Mouse (Mus musculus) stomach, embryonic 14.5 days (tissue): ENCODE results near the gene Prdm16. TPM values are rescaled to one million over a fixed set of nuclear protein-coding genes. Genes with fewer than 3 reads are reported as not detected.

Experiments
- ATAC-seq: fragments of 200-750 bp; cut with Nextera tagmentation; 2 replicates; pipeline ENCODE4 v1.8.0; 2017; ENCODE audit warnings: low read depth, moderate TSS enrichment; ENCODE audit not compliant: insufficient number of reproducible peaks, insufficient read depth, low FRiP score
- H3K27ac ChIP-seq: fragments of 300-500 bp; sonication (generic); 2 replicates; pipeline ENCODE4 v1.5.1; 2014; ENCODE audit warnings: mild to moderate bottlenecking, low read length, moderate library complexity, mixed read lengths
- H3K27me3 ChIP-seq: fragments of 300-500 bp; sonication (generic); 2 replicates; pipeline ENCODE4 v1.6.1; 2014; ENCODE audit warnings: low read length, control low read depth, mixed read lengths; ENCODE audit not compliant: control insufficient read depth, insufficient read depth
- H3K36me3 ChIP-seq: fragments of 300-500 bp; sonication (generic); 2 replicates; pipeline ENCODE4 v1.6.1; 2014; ENCODE audit warnings: mild to moderate bottlenecking, control low read depth, low read length, moderate library complexity, mixed read lengths; ENCODE audit not compliant: control insufficient read depth, insufficient read depth
- H3K4me1 ChIP-seq: fragments of 300-500 bp; sonication (generic); 2 replicates; pipeline ENCODE4 v1.6.1; 2014; ENCODE audit warnings: low read length, control low read depth, mixed read lengths; ENCODE audit not compliant: control insufficient read depth, insufficient read depth
- H3K4me2 ChIP-seq: fragments of 300-500 bp; sonication (generic); replicated peaks from 2 replicates; pipeline ENCODE4 v1.6.1; 2014; ENCODE audit warnings: low read depth, low read length, control low read depth
- H3K4me3 ChIP-seq: fragments of 300-500 bp; sonication (generic); 2 replicates; pipeline ENCODE4 v1.5.1; 2014; ENCODE audit warnings: low read depth, low read length, control low read depth
- H3K9ac ChIP-seq: fragments of 300-500 bp; sonication (generic); replicated peaks from 2 replicates; pipeline ENCODE4 v1.6.1; 2014; ENCODE audit warnings: low read depth, mild to moderate bottlenecking, control low read depth, low read length, moderate library complexity, mixed read lengths
- H3K9me3 ChIP-seq: fragments of 300-500 bp; sonication (generic); 2 replicates; pipeline ENCODE4 v1.6.1; 2016; ENCODE audit warnings: low read depth, low read length, control low read depth; ENCODE audit not compliant: control insufficient read depth
- WGBS: fragments of 180-500 bp; shearing (Covaris S2); extraction: QIAGEN DNeasy Blood & Tissue Kit; methylation state at CpG from one replicate; pipeline ENCODE4 v1.1.7; 2014; 5-methylcytosine and 5-hydroxymethylcytosine counted together
- polyA plus RNA-seq: library from polyadenylated mRNA; unstranded; fragments of >200 nt; fragmentation: Nextera tagmentation; extraction: Ambion mirVana; gene quantifications from 2 replicates; pipeline ENCODE4 v1.2.1, GENCODE M21; 2014

Prdm16 gene
- polyA plus RNA-seq, 1 experiment from 2014 or later = 18.4 TPM

GRCm38 (mm10) chr4:154642496-154642895 is 5.8 kb upstream of the Prdm16 start:
- WGBS = 7% methylated on average over 6 of the region's 6 CpGs

GRCm38 (mm10) chr4:154641296-154642110 is 4.8 kb upstream of the Prdm16 start:
- H3K36me3 ChIP-seq = no peaks in the 10 kb centered on the region
- 7% methylated on average over 32 of the region's 32 CpGs for WGBS
- H3K4me1 ChIP-seq = 0 out of 2 replicates have a peak, but pooled peaks cover 2% of the 10 kb centered on the region
- H3K4me2 ChIP-seq = no peak overlapping the region
- ATAC-seq = no peak
- H3K9ac ChIP-seq = no peak overlapping the region
- 0 out of 2 replicates have a peak overlapping the region, but pooled peaks have one; percentile 5 for H3K4me3 ChIP-seq
- no peak overlapping the region for H3K27ac ChIP-seq
- H3K9me3 ChIP-seq = 0 out of 2 replicates have a peak, but pooled peaks cover 3% of the 10 kb centered on the region
- H3K27me3 ChIP-seq = peaks cover 40% of the 10 kb centered on the region

More at GRCm38 (mm10) chr4:154642496-154642895, 5.8 kb upstream of the Prdm16 start:
- H3K4me3 ChIP-seq = no peak overlapping the region
- 0 out of 2 replicates have a peak, but pooled peaks cover 2% of the 10 kb centered on the region for H3K4me1 ChIP-seq
- peaks cover 40% of the 10 kb centered on the region for H3K27me3 ChIP-seq
- ATAC-seq = no peak
- no peak overlapping the region for H3K4me2 ChIP-seq
- H3K9ac ChIP-seq = no peak overlapping the region
- H3K27ac ChIP-seq = no peak overlapping the region
- no peaks in the 10 kb centered on the region for H3K36me3 ChIP-seq
- H3K9me3 ChIP-seq = peaks cover 11% of the 10 kb centered on the region; the same call in 1 of the 2 replicates

- no peak overlapping the region for H3K27ac ChIP-seq
- ATAC-seq = no peak
- WGBS = 12% methylated on average over 20 of the region's 20 CpGs
- H3K4me1 ChIP-seq = 0 out of 2 replicates have a peak, but pooled peaks cover 2% of the 10 kb centered on the region
- no peaks in the 10 kb centered on the region for H3K36me3 ChIP-seq
- H3K27me3 ChIP-seq = peaks cover 40% of the 10 kb centered on the region
- H3K4me3 ChIP-seq = no peak overlapping the region
- H3K4me2 ChIP-seq = no peak overlapping the region
- 0 out of 2 replicates have a peak, but pooled peaks cover 3% of the 10 kb centered on the region for H3K9me3 ChIP-seq
- H3K9ac ChIP-seq = no peak overlapping the region
Measured at GRCm38 (mm10) chr4:154640443-154641295, 4.0 kb upstream of the Prdm16 start.

GRCm38 (mm10) chr4:154639591-154640442 is 3.1 kb upstream of the Prdm16 start:
- Histone ChIP-seq H3K4me2 (peak overlapping the region; percentile 72; the same call in 1 of the 2 replicates), H3K9me3 (no peaks in the 10 kb centered on the region), H3K36me3 (no peaks in the 10 kb centered on the region), H3K4me1 (peaks cover 6% of the 10 kb centered on the region; the same call in 1 of the 2 replicates), H3K4me3 (no peak overlapping the region), H3K9ac (no peak overlapping the region), H3K27ac (no peak overlapping the region), H3K27me3 (peaks cover 40% of the 10 kb centered on the region)
- WGBS = 10% methylated on average over 13 of the region's 13 CpGs
- no peak for ATAC-seq

GRCm38 (mm10) chr4:154639126-154639525 is 2.5 kb upstream of the Prdm16 start:
- Histone ChIP-seq H3K4me3 (no peak overlapping the region), H3K4me2 (peak overlapping the region; percentile 72; the same call in 1 of the 2 replicates), H3K9me3 (no peaks in the 10 kb centered on the region), H3K27me3 (peaks cover 43% of the 10 kb centered on the region), H3K4me1 (peaks cover 7% of the 10 kb centered on the region; the same call in 1 of the 2 replicates), H3K36me3 (no peaks in the 10 kb centered on the region), H3K9ac (no peak overlapping the region), H3K27ac (no peak overlapping the region)
- WGBS = 4% methylated on average over 7 of the region's 7 CpGs
- no peak for ATAC-seq

GRCm38 (mm10) chr4:154638320-154638886 is 1.7 kb upstream of the Prdm16 start:
- 8% methylated on average over 15 of the region's 15 CpGs for WGBS
- Histone ChIP-seq H3K4me2 (peak overlapping the region; percentile 72), H3K27me3 (peaks cover 47% of the 10 kb centered on the region), H3K27ac (0 out of 2 replicates have a peak overlapping the region, but pooled peaks have one; percentile 27), H3K4me3 (peak overlapping the region; percentile 55), H3K9ac (0 out of 2 replicates have a peak overlapping the region, but pooled peaks have one; percentile 18), H3K4me1 (peaks cover 7% of the 10 kb centered on the region; the same call in 1 of the 2 replicates), H3K36me3 (no peaks in the 10 kb centered on the region), H3K9me3 (no peaks in the 10 kb centered on the region)
- no peak for ATAC-seq

GRCm38 (mm10) chr4:154637468-154638319 is 1.0 kb upstream of the Prdm16 start:
- Histone ChIP-seq H3K27ac (peak overlapping the region; percentile 79), H3K9ac (peak overlapping the region; percentile 68; the same call in 1 of the 2 replicates), H3K4me3 (peak overlapping the region; percentile 55), H3K27me3 (peaks cover 46% of the 10 kb centered on the region), H3K4me1 (peaks cover 7% of the 10 kb centered on the region; the same call in 1 of the 2 replicates), H3K4me2 (peak overlapping the region; percentile 72), H3K36me3 (no peaks in the 10 kb centered on the region), H3K9me3 (no peaks in the 10 kb centered on the region)
- under 1% methylated on average over 68 of the region's 73 CpGs for WGBS
- no peak for ATAC-seq
